Mouse (Mus musculus) liver, postnatal 0 days (tissue): Measurements from ENCODE around the gene Slc16a1.

Experiments
- CTCF ChIP-seq: sonication (generic); IDR thresholded peaks from 2 replicates; pipeline ENCODE4 v1.5.1; 2016; ENCODE audit warnings: antibody characterized with exemption, low read depth
- EP300 ChIP-seq: IDR thresholded peaks from 2 replicates; pipeline ENCODE4 v1.6.1; 2016; ENCODE audit warnings: antibody characterized with exemption, low read depth, mild to moderate bottlenecking

- TF ChIP-seq CTCF = no peak
- no peak for TF ChIP-seq EP300
Measured at GRCm38 (mm10) chr3:104639749-104640368, 1.4 kb downstream of the Slc16a1 start.
